Mouse (Mus musculus): Measurements from ENCODE around the gene Itgb3bp. TPM values are rescaled to one million over a fixed set of nuclear protein-coding genes. Genes with fewer than 3 reads are reported as not detected.

Gene Itgb3bp
- polyA plus RNA-seq, 1 experiment from 2014 or later, result 12.2 TPM

GRCm38 (mm10) chr4:99930518-99931239, 1.1 kb upstream of the Itgb3bp start:
- Histone ChIP-seq H3K4me1 (ENCODE audit: insufficient read depth) (peaks cover 12% of the 10 kb centered on the region), H3K27ac (ENCODE audit: low read depth) (peak overlapping the region; percentile 98), H3K27me3 (ENCODE audit: insufficient read depth, low read length) (no peaks in the 10 kb centered on the region), H3K4me2 (ENCODE audit: low read depth, low read length) (peak overlapping the region; percentile 82), H3K9me3 (ENCODE audit: low read length) (no peaks in the 10 kb centered on the region), H3K9ac (replicated peaks) (peak overlapping the region; percentile 78), H3K36me3 (replicated peaks; ENCODE audit: insufficient read depth, low read length) (no peaks in the 10 kb centered on the region), H3K4me3 (ENCODE audit: low read depth, low read length) (peak overlapping the region; percentile 71)
- WGBS (ENCODE audit: insufficient replicate concordance), result 46% methylated on average over 10 of the region's 10 CpGs
- no peak for TF ChIP-seq EP300 (IDR thresholded peaks at IDR 0.05; ENCODE audit: low read depth)
- TF ChIP-seq CTCF (IDR thresholded peaks at IDR 0.05; ENCODE audit: low read depth), result no peak
- no peak for ATAC-seq
- no peak for DNase-seq

- ATAC-seq (peak; percentile 84), DNase-seq (peak; percentile 89)
- Histone ChIP-seq H3K4me1 (ENCODE audit: insufficient read depth) (peaks cover 12% of the 10 kb centered on the region), H3K4me3 (ENCODE audit: low read depth, low read length) (peak within 1 kb of the TSS; percentile 71), H3K36me3 (replicated peaks; ENCODE audit: insufficient read depth, low read length) (no peaks in the 10 kb centered on the region), H3K4me2 (ENCODE audit: low read depth, low read length) (peak within 1 kb of the TSS; percentile 82), H3K27ac (ENCODE audit: low read depth) (peak within 1 kb of the TSS; percentile 98), H3K9me3 (ENCODE audit: low read length) (no peaks in the 10 kb centered on the region), H3K9ac (replicated peaks) (peak within 1 kb of the TSS; percentile 78), H3K27me3 (ENCODE audit: insufficient read depth, low read length) (no peaks in the 10 kb centered on the region)
- TF ChIP-seq CTCF (IDR thresholded peaks at IDR 0.05; ENCODE audit: low read depth) (no peak), EP300 (IDR thresholded peaks at IDR 0.05; ENCODE audit: low read depth) (no peak; the same call in 1 of the 2 replicates)
- WGBS (ENCODE audit: insufficient replicate concordance), result 1% methylated on average over 23 of the region's 23 CpGs
Measured at GRCm38 (mm10) chr4:99929149-99929612, 432 bp downstream of the Itgb3bp start, which contains the start of gene Pgm1. Gene Pgm1 (plus strand): TSS chr4:99929414.

- Histone ChIP-seq H3K4me2 (ENCODE audit: low read depth, low read length) (peak overlapping the region; percentile 82; the same call in 1 of the 2 replicates), H3K9ac (replicated peaks) (no peak overlapping the region), H3K36me3 (replicated peaks; ENCODE audit: insufficient read depth, low read length) (no peaks in the 10 kb centered on the region), H3K27me3 (ENCODE audit: insufficient read depth, low read length) (no peaks in the 10 kb centered on the region), H3K27ac (ENCODE audit: low read depth) (peak overlapping the region; percentile 55), H3K9me3 (ENCODE audit: low read length) (no peaks in the 10 kb centered on the region), H3K4me1 (ENCODE audit: insufficient read depth) (peaks cover 9% of the 10 kb centered on the region), H3K4me3 (ENCODE audit: low read depth, low read length) (no peak overlapping the region)
- no peak for DNase-seq
- ATAC-seq, result no peak
- 18% methylated on average over 6 of the region's 6 CpGs for WGBS (ENCODE audit: insufficient replicate concordance)
- TF ChIP-seq CTCF (IDR thresholded peaks at IDR 0.05; ENCODE audit: low read depth), result no peak
- TF ChIP-seq EP300 (IDR thresholded peaks at IDR 0.05; ENCODE audit: low read depth), result no peak
Measured at GRCm38 (mm10) chr4:99928521-99928920, 1.1 kb downstream of the Itgb3bp start.

GRCm38 (mm10) chr4:99926380-99926779, 3.2 kb downstream of the Itgb3bp start:
- Histone ChIP-seq H3K9me3 (ENCODE audit: low read length) (no peaks in the 10 kb centered on the region), H3K9ac (replicated peaks) (no peak overlapping the region), H3K4me2 (ENCODE audit: low read depth, low read length) (no peak overlapping the region), H3K36me3 (replicated peaks; ENCODE audit: insufficient read depth, low read length) (no peaks in the 10 kb centered on the region), H3K4me1 (ENCODE audit: insufficient read depth) (peaks cover 9% of the 10 kb centered on the region), H3K4me3 (ENCODE audit: low read depth, low read length) (no peak overlapping the region), H3K27ac (ENCODE audit: low read depth) (peak overlapping the region; percentile 60; the same call in 1 of the 2 replicates), H3K27me3 (ENCODE audit: insufficient read depth, low read length) (no peaks in the 10 kb centered on the region)
- ATAC-seq (peak; percentile 2; the same call in 1 of the 2 replicates), DNase-seq (no peak)
- 65% methylated on average over 4 of the region's 4 CpGs for WGBS (ENCODE audit: insufficient replicate concordance)
- TF ChIP-seq EP300 (IDR thresholded peaks at IDR 0.05; ENCODE audit: low read depth), result peak; percentile 36; the same call in 1 of the 2 replicates
- no peak for TF ChIP-seq CTCF (IDR thresholded peaks at IDR 0.05; ENCODE audit: low read depth)

GRCm38 (mm10) chr4:99913894-99914451, 15.6 kb downstream of the Itgb3bp start:
- no peaks in the 10 kb centered on the region for H3K9me3 ChIP-seq (ENCODE audit: low read length)
- no peak overlapping the region for H3K4me3 ChIP-seq (ENCODE audit: low read depth, low read length)
- WGBS (ENCODE audit: insufficient replicate concordance), result 63% methylated on average over 4 of the region's 4 CpGs
- no peaks in the 10 kb centered on the region for H3K36me3 ChIP-seq (replicated peaks; ENCODE audit: insufficient read depth, low read length)
- no peak overlapping the region for H3K27ac ChIP-seq (ENCODE audit: low read depth)
- ATAC-seq (no peak), DNase-seq (no peak)
- no peak overlapping the region for H3K4me2 ChIP-seq (ENCODE audit: low read depth, low read length)
- no peaks in the 10 kb centered on the region for H3K4me1 ChIP-seq (ENCODE audit: insufficient read depth)
- H3K9ac ChIP-seq (replicated peaks), result no peak overlapping the region
- H3K27me3 ChIP-seq (ENCODE audit: insufficient read depth, low read length), result no peaks in the 10 kb centered on the region
- TF ChIP-seq EP300 (IDR thresholded peaks at IDR 0.05; ENCODE audit: low read depth) (no peak), CTCF (IDR thresholded peaks at IDR 0.05; ENCODE audit: low read depth) (peak; percentile 77)

- no peak for ATAC-seq
- TF ChIP-seq EP300 (IDR thresholded peaks at IDR 0.05; ENCODE audit: low read depth) (no peak), CTCF (IDR thresholded peaks at IDR 0.05; ENCODE audit: low read depth) (no peak)
- Histone ChIP-seq H3K36me3 (replicated peaks; ENCODE audit: insufficient read depth, low read length) (no peaks in the 10 kb centered on the region), H3K27me3 (ENCODE audit: insufficient read depth, low read length) (no peaks in the 10 kb centered on the region), H3K4me1 (ENCODE audit: insufficient read depth) (no peaks in the 10 kb centered on the region), H3K9me3 (ENCODE audit: low read length) (no peaks in the 10 kb centered on the region), H3K4me3 (ENCODE audit: low read depth, low read length) (no peak overlapping the region), H3K4me2 (ENCODE audit: low read depth, low read length) (no peak overlapping the region), H3K9ac (replicated peaks) (no peak overlapping the region), H3K27ac (ENCODE audit: low read depth) (no peak overlapping the region)
- DNase-seq, result no peak
Measured at GRCm38 (mm10) chr4:99882405-99882804, 47.2 kb downstream of the Itgb3bp start.
